Mouse (Mus musculus) small intestine, adult 2 months (tissue): ENCODE results near the gene Atp6v0a1.

Experiments
- CTCF ChIP-seq: fragments of 200-500 bp; IDR thresholded peaks from 2 replicates; pipeline ENCODE4 v1.5.1; 2012; ENCODE audit warnings: low read depth, mild to moderate bottlenecking, control low read depth, inconsistent platforms, low read length, moderate library complexity, mixed read lengths; ENCODE audit not compliant: insufficient replicate concordance, insufficient read length; ENCODE audit errors: extremely low read depth
- POLR2A ChIP-seq: fragments of 200-500 bp; IDR thresholded peaks from 2 replicates; pipeline ENCODE4 v1.6.1; 2012; ENCODE audit warnings: low read depth, mild to moderate bottlenecking, control low read depth, inconsistent platforms, low read length, moderate library complexity

DNA sequence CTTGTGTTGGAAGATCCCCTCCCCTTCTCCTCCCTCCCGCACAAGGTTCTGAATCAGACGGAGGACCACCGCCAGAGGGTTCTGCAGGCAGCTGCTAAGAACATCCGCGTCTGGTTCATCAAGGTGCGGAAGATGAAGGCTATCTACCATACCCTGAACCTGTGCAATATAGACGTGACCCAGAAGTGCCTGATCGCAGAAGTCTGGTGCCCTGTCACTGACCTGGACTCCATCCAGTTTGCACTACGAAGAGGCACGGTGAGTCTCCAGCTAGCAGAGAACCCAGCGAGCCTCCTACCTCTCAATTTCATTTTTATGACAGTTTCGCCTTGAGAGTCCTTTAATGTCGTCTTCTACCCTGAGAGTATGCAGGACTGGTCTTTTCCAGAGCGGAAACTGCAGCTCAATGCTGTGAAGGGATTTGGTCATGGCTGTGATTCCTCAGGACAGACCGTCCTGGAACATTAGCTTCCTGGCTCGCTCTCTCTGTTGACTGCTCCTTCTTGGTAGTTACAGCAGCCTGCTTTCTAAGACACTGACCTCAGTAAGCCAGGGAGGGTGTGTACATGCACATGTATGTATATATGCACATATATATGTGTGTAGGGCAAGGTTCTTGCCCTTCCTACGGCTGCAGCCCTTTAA is 24.7 kb downstream of the Atp6v0a1 start:
- TF ChIP-seq POLR2A (no peak), CTCF (no peak)
